Mouse (Mus musculus) embryonic facial prominence, embryonic 15.5 days (tissue): ENCODE data around the gene Tef. TPM values are rescaled to one million over a fixed set of nuclear protein-coding genes. Genes with fewer than 3 reads are reported as not detected.

Experiments used
- ATAC-seq: fragments of 200-750 bp; cut with Nextera tagmentation; 2 replicates; pipeline ENCODE4 v1.8.0; 2017; ENCODE audit warnings: low read depth, moderate TSS enrichment; ENCODE audit not compliant: insufficient number of reproducible peaks, low FRiP score, low TSS enrichment
- H3K27ac ChIP-seq: fragments of 300-500 bp; sonication (generic); replicated peaks from 2 replicates; pipeline ENCODE4 v1.5.1; 2015; ENCODE audit warnings: mild to moderate bottlenecking, inconsistent platforms
- H3K27me3 ChIP-seq: fragments of 300-500 bp; sonication (generic); 2 replicates; pipeline ENCODE4 v1.6.1; 2015; ENCODE audit warnings: inconsistent platforms
- H3K36me3 ChIP-seq: fragments of 300-500 bp; sonication (generic); 2 replicates; pipeline ENCODE4 v1.6.1; 2015; ENCODE audit warnings: mild to moderate bottlenecking, inconsistent platforms
- H3K4me1 ChIP-seq: fragments of 300-500 bp; sonication (generic); 2 replicates; pipeline ENCODE4 v1.6.1; 2015; ENCODE audit warnings: inconsistent platforms
- H3K4me2 ChIP-seq: fragments of 300-500 bp; sonication (generic); replicated peaks from 2 replicates; pipeline ENCODE4 v1.6.1; 2015; ENCODE audit warnings: mild to moderate bottlenecking, inconsistent platforms
- H3K4me3 ChIP-seq: fragments of 300-500 bp; sonication (generic); replicated peaks from 2 replicates; pipeline ENCODE4 v1.5.1; 2015; ENCODE audit warnings: mild to moderate bottlenecking, inconsistent platforms
- H3K9ac ChIP-seq: fragments of 300-500 bp; sonication (generic); 2 replicates; pipeline ENCODE4 v1.6.1; 2015; ENCODE audit warnings: inconsistent platforms
- H3K9me3 ChIP-seq: fragments of 300-500 bp; sonication (generic); replicated peaks from 2 replicates; pipeline ENCODE4 v1.6.1; 2016; ENCODE audit warnings: inconsistent platforms
- WGBS: fragments of 180-500 bp; shearing (Covaris S2); methylation state at CpG from one replicate; pipeline ENCODE4 v1.1.7; 2015; 5-methylcytosine and 5-hydroxymethylcytosine counted together
- polyA plus RNA-seq: library from polyadenylated mRNA; unstranded; fragments of >200 nt; fragmentation: Nextera tagmentation; extraction: Ambion mirVana; gene quantifications from 2 replicates; pipeline ENCODE4 v1.2.1, GENCODE M21; 2015

Tef gene
- polyA plus RNA-seq, 1 experiment from 2014 or later = 32.3 TPM

DNA sequence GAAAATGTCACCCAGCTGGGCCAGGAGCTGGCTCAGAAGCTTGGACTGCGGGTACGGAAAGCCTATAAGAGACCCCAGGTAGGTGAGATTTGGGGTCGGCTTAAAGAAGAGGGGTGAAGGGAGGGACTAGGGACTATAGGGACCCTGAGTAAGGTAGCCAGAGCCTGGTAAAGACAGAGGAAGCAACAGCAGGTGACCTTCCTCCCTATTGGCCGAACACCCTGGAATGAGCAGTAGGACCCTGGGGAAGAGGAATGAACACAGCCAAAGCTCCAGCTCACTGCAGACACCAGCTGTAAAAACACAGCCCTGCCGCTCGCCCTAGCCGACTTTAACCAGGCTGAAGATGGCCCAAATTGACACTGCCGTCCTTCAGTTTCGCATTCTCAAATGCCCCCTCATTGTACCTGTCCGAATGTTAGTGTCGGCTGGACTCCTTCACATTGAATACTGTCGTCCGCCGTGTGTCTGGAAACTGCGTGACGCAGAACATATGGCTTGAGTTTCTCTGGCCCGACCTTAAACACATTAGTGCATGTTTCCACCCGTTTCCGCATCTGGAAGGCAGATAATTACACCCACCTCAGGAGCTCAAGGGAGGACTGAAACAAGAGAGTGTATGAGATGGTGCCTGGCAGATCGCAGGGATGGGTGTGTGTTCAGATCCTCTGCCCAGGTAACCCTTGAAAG lies 29.6 kb upstream of the Tef start:
- Histone ChIP-seq H3K9ac (no peak overlapping the region), H3K36me3 (peaks cover 88% of the 10 kb centered on the region), H3K4me2 (no peak overlapping the region), H3K9me3 (no peaks in the 10 kb centered on the region), H3K4me1 (peaks cover 6% of the 10 kb centered on the region), H3K27me3 (no peaks in the 10 kb centered on the region), H3K27ac (peak overlapping the region; percentile 51; the same call in 1 of the 2 replicates), H3K4me3 (no peak overlapping the region)
- WGBS = 46% methylated on average over 20 of the region's 20 CpGs
- no peak for ATAC-seq

DNA sequence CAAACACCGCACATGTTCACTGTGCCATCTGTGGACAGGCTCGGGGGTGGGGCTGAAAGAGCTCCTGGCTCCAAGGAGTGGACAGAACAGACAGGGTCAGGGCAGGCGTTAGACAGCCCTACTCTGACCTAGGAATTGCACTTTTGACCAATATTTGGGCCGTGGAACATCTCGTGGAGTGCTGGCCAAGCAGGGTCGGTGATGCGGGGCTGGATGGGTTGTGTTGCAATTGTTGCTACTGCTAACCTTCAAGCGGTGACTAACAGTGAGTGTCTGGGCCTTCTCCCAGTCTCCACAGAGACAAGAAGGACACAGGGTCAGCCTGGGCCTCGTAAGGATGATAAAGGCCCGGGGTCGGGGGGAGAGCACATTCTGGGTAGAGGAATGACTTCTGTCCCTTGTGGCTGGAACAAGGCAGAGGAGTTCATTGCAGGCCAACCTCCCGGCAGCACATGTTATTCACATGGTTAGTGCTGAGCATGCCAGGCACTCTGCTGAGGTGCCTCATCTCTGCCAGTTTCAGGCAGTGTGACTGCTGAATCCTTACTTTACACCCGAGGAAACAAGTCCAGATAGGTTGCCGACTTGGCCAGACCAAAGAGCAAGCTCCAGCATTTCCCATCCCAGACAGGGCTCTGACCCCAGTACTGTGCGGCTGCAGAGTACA lies 27.6 kb upstream of the Tef start:
- no peak for ATAC-seq
- Histone ChIP-seq H3K27me3 (no peaks in the 10 kb centered on the region), H3K4me3 (no peak overlapping the region), H3K4me2 (no peak overlapping the region), H3K27ac (no peak overlapping the region), H3K9ac (no peak overlapping the region), H3K9me3 (no peaks in the 10 kb centered on the region), H3K36me3 (peaks cover 90% of the 10 kb centered on the region), H3K4me1 (peaks cover 6% of the 10 kb centered on the region)
- WGBS = 89% methylated on average over 15 of the region's 15 CpGs

DNA sequence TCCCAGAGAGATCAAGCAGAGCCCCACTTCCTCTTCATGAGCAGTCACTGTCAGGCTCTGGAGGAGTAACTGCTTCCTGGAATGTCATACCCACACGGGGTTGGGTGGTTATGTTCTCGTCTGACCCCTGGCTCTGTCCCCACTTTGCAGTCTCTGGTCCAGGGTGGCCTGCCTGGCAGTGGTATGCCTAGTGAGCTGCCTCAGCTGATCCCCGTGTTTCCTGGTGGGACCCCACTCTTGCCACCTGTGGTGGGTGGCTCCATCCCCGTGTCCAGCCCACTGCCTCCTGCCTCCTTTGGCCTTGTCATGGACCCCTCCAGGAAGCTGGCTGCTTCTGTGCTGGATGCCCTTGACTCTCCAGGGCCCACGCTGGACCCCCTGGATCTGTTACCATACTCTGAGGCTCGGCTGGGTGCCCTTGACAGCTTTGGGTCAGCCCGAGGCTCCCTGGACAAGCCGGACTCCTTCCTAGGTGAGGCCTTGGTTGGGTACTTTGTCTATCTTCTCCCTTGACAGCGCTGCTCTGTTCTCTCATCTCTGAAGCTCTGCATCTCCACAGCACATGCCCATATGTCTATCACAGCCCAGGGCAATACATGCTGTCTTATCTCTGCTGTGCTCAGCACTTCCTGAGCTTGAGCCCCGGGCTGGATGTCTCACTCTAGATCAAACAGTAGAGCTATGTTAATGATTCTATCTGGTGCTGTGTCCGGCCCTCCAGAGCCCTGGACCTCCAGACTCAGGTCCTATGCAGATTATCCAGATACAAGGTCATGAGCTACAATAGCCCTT lies 25.4 kb upstream of the Tef start:
- H3K27ac ChIP-seq = no peak overlapping the region
- H3K36me3 ChIP-seq = peaks cover 98% of the 10 kb centered on the region
- H3K9me3 ChIP-seq = no peaks in the 10 kb centered on the region
- peaks cover 6% of the 10 kb centered on the region for H3K4me1 ChIP-seq
- no peak for ATAC-seq
- no peak overlapping the region for H3K4me2 ChIP-seq
- no peak overlapping the region for H3K9ac ChIP-seq
- no peaks in the 10 kb centered on the region for H3K27me3 ChIP-seq
- H3K4me3 ChIP-seq = no peak overlapping the region
- WGBS = 87% methylated on average over 11 of the region's 11 CpGs

DNA sequence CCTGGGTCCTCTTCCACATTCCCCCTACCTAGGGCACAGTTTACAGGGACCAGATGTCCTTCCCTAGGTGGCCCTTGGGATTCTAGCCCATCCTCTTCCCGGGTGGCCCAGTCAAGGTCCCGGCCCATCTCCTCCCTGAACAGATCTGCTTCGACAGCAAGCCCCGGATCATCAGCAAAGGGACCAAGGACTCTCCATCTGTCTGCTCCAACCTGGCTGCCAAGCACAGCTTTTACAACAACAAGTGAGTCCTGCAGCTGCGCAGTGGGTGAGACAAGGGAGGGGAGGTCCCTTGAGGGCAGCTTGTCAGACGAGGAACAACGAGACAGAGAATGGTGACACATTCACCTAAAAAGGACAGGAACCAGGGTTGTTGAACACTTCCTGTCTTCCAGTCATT lies 20.4 kb upstream of the Tef start:
- H3K4me3 ChIP-seq = no peak overlapping the region
- H3K4me2 ChIP-seq = no peak overlapping the region
- H3K27me3 ChIP-seq = no peaks in the 10 kb centered on the region
- H3K36me3 ChIP-seq = peaks cover 96% of the 10 kb centered on the region
- H3K4me1 ChIP-seq = no peaks in the 10 kb centered on the region
- H3K9me3 ChIP-seq = no peaks in the 10 kb centered on the region
- ATAC-seq = no peak
- H3K9ac ChIP-seq = no peak overlapping the region
- H3K27ac ChIP-seq = no peak overlapping the region
- WGBS = 86% methylated on average over 7 of the region's 7 CpGs

DNA sequence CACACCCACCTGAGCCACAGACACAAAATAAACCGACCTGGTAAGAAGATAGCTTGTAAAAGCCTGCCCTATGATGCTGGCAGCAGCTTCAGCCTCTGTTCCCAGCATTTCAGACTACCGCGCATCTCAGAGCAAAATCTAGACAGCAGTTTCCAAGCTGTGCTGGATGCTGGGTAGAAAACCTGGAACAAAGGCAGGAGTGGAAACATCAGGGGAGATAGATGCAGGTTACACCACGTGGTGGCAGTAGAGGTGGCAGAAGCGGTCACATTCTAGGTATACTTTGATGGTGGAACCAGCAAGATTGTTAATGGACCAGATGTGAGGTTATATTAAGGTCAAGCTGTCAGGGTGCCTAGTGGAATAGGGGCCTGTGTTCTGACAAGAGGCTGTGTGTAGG lies 17.5 kb upstream of the Tef start:
- no peaks in the 10 kb centered on the region for H3K9me3 ChIP-seq
- no peaks in the 10 kb centered on the region for H3K4me1 ChIP-seq
- peaks cover 92% of the 10 kb centered on the region for H3K36me3 ChIP-seq
- no peak overlapping the region for H3K4me2 ChIP-seq
- H3K4me3 ChIP-seq = no peak overlapping the region
- H3K27me3 ChIP-seq = no peaks in the 10 kb centered on the region
- ATAC-seq = no peak
- no peak overlapping the region for H3K9ac ChIP-seq
- WGBS = 67% methylated on average over 5 of the region's 5 CpGs
- H3K27ac ChIP-seq = no peak overlapping the region

DNA sequence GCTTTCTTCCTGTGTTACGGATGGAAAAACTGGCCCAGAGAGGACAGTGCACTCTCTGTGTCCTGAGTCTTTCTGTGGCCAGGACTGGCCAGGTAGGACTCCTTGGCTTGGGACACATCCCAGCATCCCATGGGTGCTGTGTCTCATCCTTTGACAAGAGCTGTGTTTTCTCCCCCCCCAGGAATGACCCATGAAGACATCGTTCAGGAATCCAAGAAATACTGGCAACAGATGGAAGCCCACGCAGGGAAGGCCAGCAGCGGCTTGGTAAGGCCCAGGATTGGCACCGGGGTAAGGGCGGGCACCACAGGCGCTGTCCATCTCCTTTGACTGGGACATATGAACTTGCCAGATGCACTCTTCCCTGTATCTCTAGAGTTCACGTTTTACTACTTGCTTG lies 16.5 kb upstream of the Tef start:
- ATAC-seq = no peak
- Histone ChIP-seq H3K27me3 (no peaks in the 10 kb centered on the region), H3K9ac (no peak overlapping the region), H3K4me2 (no peak overlapping the region), H3K9me3 (no peaks in the 10 kb centered on the region), H3K4me3 (no peak overlapping the region), H3K4me1 (no peaks in the 10 kb centered on the region), H3K36me3 (peaks cover 90% of the 10 kb centered on the region), H3K27ac (no peak overlapping the region)
- 93% methylated on average over 8 of the region's 8 CpGs for WGBS

DNA sequence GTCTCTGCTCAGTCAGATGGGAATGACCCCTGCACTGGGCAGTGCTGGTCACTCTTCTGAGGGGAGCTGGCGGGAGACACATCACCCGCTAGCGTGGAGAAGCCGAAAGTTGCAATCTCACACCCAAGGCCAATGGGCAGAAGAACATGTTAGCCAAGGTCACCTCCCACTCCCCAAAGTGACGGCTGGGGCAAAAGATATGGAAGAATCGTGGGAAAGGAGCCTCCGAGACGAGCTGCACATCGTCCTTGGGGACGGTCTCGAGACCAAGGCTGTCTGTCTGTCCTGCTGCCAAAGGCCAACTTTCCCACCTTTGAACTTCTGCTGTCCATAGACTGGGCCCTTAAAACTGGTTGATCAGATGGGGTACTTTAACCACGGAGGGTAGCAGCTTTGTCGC lies 14.7 kb upstream of the Tef start:
- no peak for ATAC-seq
- Histone ChIP-seq H3K4me2 (no peak overlapping the region), H3K9ac (no peak overlapping the region), H3K4me3 (no peak overlapping the region), H3K9me3 (no peaks in the 10 kb centered on the region), H3K4me1 (no peaks in the 10 kb centered on the region), H3K27me3 (no peaks in the 10 kb centered on the region), H3K27ac (no peak overlapping the region), H3K36me3 (peaks cover 90% of the 10 kb centered on the region)
- 93% methylated on average over 13 of the region's 13 CpGs for WGBS

DNA sequence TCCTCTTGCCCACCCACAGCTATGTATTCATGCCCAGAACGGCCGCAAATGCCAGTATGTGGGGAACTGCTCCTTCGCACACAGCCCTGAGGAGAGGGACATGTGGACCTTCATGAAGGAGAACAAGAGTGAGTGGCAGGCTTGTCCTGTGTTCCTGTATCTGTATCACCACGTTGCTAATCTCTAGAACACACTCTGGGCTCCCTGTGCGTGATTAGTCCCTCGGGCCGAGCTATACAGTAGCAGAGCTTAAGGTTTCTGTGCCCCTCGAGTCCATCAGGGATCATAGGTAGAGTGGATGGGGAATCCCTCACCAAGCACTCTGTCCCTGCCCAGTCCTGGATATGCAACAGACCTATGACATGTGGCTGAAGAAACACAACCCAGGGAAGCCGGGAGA lies 9.8 kb upstream of the Tef start:
- no peaks in the 10 kb centered on the region for H3K4me1 ChIP-seq
- no peaks in the 10 kb centered on the region for H3K27me3 ChIP-seq
- no peak overlapping the region for H3K4me2 ChIP-seq
- peaks cover 66% of the 10 kb centered on the region for H3K36me3 ChIP-seq
- H3K27ac ChIP-seq = no peak overlapping the region
- no peak for ATAC-seq
- H3K9ac ChIP-seq = no peak overlapping the region
- no peaks in the 10 kb centered on the region for H3K9me3 ChIP-seq
- no peak overlapping the region for H3K4me3 ChIP-seq
- WGBS = 89% methylated on average over 9 of the region's 9 CpGs

DNA sequence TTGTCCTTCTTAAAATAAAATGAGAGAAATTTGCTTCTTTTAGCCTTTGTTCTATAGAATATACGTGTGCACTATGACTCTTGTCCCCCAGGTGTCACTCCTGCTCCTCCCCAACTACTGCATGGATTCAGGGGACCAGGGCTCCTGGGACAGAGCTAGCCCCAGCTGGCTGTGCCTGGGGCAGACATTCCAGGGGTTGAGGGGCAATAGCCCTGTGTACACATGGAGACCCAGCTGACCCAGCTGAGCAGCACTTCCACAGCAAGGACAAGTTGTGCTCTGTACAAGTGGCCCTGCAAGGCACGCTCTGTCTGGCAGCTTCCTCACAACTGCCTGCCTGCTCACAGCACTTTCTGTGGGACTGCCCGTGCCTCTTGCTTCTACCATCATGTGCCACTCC lies 6.0 kb upstream of the Tef start:
- Histone ChIP-seq H3K27ac (no peak overlapping the region), H3K4me2 (no peak overlapping the region), H3K36me3 (peaks cover 34% of the 10 kb centered on the region), H3K27me3 (no peaks in the 10 kb centered on the region), H3K9ac (no peak overlapping the region), H3K4me1 (no peaks in the 10 kb centered on the region), H3K9me3 (no peaks in the 10 kb centered on the region), H3K4me3 (no peak overlapping the region)
- WGBS = 60% methylated on average over 3 of the region's 3 CpGs
- no peak for ATAC-seq

DNA sequence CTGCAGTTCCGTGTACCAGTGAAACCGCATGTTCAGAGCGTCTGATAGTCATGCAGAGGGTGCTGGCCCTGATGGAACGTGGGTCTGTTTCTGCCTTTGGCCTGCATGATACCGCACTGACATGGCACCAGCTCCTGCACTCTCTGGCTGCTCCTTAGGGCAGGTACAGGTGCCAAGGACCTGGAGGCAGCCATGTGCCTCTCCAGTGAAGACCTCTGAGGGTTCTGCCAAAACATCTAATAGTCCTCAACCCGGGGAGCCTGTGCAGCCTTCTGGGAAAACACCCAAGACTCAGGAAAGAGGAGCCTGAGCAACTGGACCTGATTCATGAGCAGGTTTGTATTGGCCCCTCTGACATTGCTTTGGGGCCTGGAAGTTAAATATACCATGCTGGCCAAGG lies 4.4 kb upstream of the Tef start:
- no peak overlapping the region for H3K4me2 ChIP-seq
- peaks cover 18% of the 10 kb centered on the region for H3K36me3 ChIP-seq
- WGBS = 88% methylated on average over 6 of the region's 6 CpGs
- no peak overlapping the region for H3K27ac ChIP-seq
- no peak overlapping the region for H3K9ac ChIP-seq
- no peak overlapping the region for H3K4me3 ChIP-seq
- peaks cover 15% of the 10 kb centered on the region for H3K4me1 ChIP-seq
- ATAC-seq = no peak
- no peaks in the 10 kb centered on the region for H3K27me3 ChIP-seq
- no peaks in the 10 kb centered on the region for H3K9me3 ChIP-seq

DNA sequence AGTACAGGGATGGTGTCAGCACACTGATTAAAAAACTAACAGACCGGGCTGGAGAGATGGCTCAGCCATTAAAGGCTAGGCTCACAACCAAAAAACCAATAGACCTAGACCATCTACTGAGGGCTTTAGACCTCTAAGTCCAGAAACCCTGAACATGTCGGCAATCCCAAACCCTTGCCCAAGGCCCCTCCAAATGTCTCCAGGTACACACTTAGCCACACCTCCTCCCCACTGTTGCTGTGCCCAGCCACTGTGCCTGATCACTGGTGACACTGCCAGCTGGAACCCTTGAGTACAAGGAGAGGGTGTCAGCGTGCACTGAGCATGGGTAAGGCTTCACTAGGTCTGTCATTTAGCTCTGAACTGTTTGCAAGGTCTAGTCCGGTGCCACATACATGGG lies 3.8 kb upstream of the Tef start:
- H3K27ac ChIP-seq = no peak overlapping the region
- H3K36me3 ChIP-seq = peaks cover 13% of the 10 kb centered on the region
- 87% methylated on average over 4 of the region's 4 CpGs for WGBS
- no peaks in the 10 kb centered on the region for H3K27me3 ChIP-seq
- H3K9me3 ChIP-seq = no peaks in the 10 kb centered on the region
- H3K4me2 ChIP-seq = no peak overlapping the region
- peaks cover 20% of the 10 kb centered on the region for H3K4me1 ChIP-seq
- no peak for ATAC-seq
- no peak overlapping the region for H3K4me3 ChIP-seq
- no peak overlapping the region for H3K9ac ChIP-seq
